Mouse (Mus musculus): ENCODE results near the gene Rhobtb1. TPM values are rescaled to one million over a fixed set of nuclear protein-coding genes. Genes with fewer than 3 reads are reported as not detected.

The Rhobtb1 gene
- polyA plus RNA-seq, 1 experiment from 2014 or later: 17.5 TPM

DNA sequence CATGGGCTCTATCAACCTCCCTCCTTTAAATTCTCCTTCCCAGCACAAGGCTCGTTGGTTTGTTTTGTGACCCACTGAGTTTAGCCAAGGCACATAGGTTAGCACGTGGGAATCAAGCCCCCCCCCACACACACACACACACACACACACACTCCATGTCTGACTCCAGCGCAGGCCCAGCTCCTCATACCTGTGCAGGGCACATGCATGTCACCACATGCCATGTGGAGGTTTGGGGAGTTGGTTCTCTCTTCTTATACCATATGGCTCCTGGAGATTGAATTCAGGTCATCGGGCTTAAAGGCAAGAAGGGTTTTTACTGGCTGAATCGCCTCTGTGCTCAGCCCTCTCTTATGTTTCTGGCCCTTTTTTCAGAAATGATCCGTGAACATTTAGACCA lies 100.0 kb downstream of the Rhobtb1 start:
- no peak overlapping the region for H3K4me2 ChIP-seq (ENCODE audit: low read depth, low read length)
- H3K9ac ChIP-seq (replicated peaks; ENCODE audit: low read length): no peak overlapping the region

DNA sequence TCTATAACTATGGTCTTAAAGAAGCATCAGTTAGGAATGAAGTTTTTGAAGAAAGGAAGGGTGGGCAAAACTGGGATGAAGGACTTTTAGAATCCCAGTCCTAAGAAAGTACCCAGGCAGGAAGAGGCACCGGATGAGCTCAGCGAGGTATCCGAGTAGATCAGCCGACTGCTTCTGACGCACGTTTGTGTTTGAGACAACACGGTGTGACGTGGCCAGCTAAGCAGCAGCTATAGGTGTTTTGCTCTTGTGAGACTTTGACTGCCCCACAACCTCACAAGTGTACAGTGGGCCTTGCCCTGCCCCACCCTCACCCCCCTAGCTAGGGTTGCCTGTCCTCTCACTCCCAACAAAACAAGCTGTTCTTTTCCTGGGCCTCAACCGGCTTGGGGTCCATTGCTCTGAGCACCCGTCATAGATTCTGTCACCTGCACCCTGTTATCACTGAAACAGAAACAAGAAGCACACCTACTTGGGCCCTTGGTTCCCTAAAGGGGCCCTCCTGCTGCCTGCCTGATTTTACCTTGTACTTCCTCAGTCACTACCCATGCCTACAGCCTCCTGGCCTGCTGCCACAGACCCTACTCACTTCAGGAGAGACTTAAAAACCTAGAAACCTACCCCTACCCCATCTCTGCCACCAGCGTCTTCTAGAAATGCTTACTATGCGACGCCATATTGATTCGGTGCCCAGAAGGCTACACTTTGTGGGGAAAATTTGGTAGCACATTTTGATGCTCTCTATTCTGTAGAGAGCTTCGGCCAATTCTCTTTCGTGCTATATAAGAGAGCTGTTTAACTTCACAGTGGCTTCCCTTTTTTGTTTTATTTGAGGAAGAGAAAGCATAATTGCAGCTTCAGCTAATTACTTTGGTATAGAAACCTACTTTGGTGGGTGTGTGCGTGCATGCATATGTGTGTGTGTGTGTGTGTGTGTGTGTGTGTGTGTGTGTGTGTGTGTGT lies 101.2 kb downstream of the Rhobtb1 start:
- no peak overlapping the region for H3K4me2 ChIP-seq (ENCODE audit: low read depth, low read length)
- H3K4me1 ChIP-seq (ENCODE audit: control insufficient read depth, insufficient read depth, low read length): no peaks in the 10 kb centered on the region; the same call in 1 of the 2 replicates
- no peaks in the 10 kb centered on the region for H3K36me3 ChIP-seq (replicated peaks; ENCODE audit: control insufficient read depth, insufficient read depth, low read depth, low read length)
- ATAC-seq (replicated peaks; ENCODE audit: insufficient number of reproducible peaks, low FRiP score, low TSS enrichment, low read depth) (no peak), DNase-seq (ENCODE audit: low spot score) (no peak)
- H3K4me3 ChIP-seq (ENCODE audit: low read depth, low read length): no peak overlapping the region
- 87% methylated on average over 17 of the region's 17 CpGs for WGBS
- H3K27ac ChIP-seq (replicated peaks; ENCODE audit: low read depth, low read length): no peak overlapping the region
- no peaks in the 10 kb centered on the region for H3K9me3 ChIP-seq (replicated peaks; ENCODE audit: control insufficient read depth, low read length)
- H3K27me3 ChIP-seq (ENCODE audit: control insufficient read depth, insufficient read depth, low read length): no peaks in the 10 kb centered on the region
- H3K9ac ChIP-seq (replicated peaks; ENCODE audit: low read length): no peak overlapping the region

More for the DNA sequence above, 100.0 kb downstream of the Rhobtb1 start:
- ATAC-seq (replicated peaks; ENCODE audit: insufficient number of reproducible peaks, low FRiP score, low TSS enrichment, low read depth) (no peak), DNase-seq (ENCODE audit: low spot score) (no peak)
- H3K36me3 ChIP-seq (replicated peaks; ENCODE audit: control insufficient read depth, insufficient read depth, low read depth, low read length): no peaks in the 10 kb centered on the region
- no peaks in the 10 kb centered on the region for H3K9me3 ChIP-seq (replicated peaks; ENCODE audit: control insufficient read depth, low read length)
- H3K27ac ChIP-seq (replicated peaks; ENCODE audit: low read depth, low read length): no peak overlapping the region
- H3K27me3 ChIP-seq (ENCODE audit: control insufficient read depth, insufficient read depth, low read length): no peaks in the 10 kb centered on the region
- H3K4me3 ChIP-seq (ENCODE audit: low read depth, low read length): no peak overlapping the region
- no peaks in the 10 kb centered on the region; the same call in 1 of the 2 replicates for H3K4me1 ChIP-seq (ENCODE audit: control insufficient read depth, insufficient read depth, low read length)
- 92% methylated on average over 6 of the region's 6 CpGs for WGBS

DNA sequence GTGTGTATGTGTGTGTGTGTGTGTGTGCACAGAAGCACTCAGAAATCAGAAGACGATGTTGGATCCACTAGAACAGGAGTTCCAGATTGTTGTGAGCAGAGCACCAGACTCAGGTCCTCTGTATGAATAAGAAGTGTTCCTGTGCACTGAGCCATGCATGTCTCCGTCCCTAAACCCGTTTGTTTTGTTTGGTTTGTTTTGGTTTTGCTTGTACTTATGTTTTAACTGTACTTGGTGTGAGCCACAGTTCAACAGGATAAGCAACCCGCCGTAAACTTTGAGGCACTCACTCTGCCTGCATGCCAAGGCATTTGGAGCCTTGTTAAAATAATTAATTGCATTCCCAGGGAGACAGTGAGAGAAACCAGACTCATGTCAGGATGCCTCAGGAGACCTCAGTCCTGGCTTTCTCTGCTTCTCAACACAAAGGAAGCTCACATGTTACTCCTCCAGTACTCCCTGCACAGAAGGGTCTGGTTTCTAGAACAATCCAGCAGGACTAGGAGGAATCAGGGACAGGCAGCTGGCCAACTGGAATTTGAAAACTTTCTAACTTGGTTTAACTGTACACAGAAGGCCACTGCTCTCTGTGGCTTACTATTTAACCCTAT lies 101.9 kb downstream of the Rhobtb1 start:
- H3K36me3 ChIP-seq (replicated peaks; ENCODE audit: control insufficient read depth, insufficient read depth, low read depth, low read length): no peaks in the 10 kb centered on the region
- H3K4me1 ChIP-seq (ENCODE audit: control insufficient read depth, insufficient read depth, low read length): no peaks in the 10 kb centered on the region; the same call in 1 of the 2 replicates
- WGBS: 47% methylated on average over 5 of the region's 5 CpGs
- H3K4me3 ChIP-seq (ENCODE audit: low read depth, low read length): no peak overlapping the region
- peak; percentile 57 for DNase-seq (ENCODE audit: low spot score)
- no peak overlapping the region for H3K27ac ChIP-seq (replicated peaks; ENCODE audit: low read depth, low read length)
- no peak overlapping the region for H3K4me2 ChIP-seq (ENCODE audit: low read depth, low read length)
- H3K27me3 ChIP-seq (ENCODE audit: control insufficient read depth, insufficient read depth, low read length): no peaks in the 10 kb centered on the region
- no peaks in the 10 kb centered on the region for H3K9me3 ChIP-seq (replicated peaks; ENCODE audit: control insufficient read depth, low read length)
- 0 out of 2 replicates have a peak, but pooled peaks have one; percentile 50 for ATAC-seq (replicated peaks; ENCODE audit: insufficient number of reproducible peaks, low FRiP score, low TSS enrichment, low read depth)
- H3K9ac ChIP-seq (replicated peaks; ENCODE audit: low read length): no peak overlapping the region

DNA sequence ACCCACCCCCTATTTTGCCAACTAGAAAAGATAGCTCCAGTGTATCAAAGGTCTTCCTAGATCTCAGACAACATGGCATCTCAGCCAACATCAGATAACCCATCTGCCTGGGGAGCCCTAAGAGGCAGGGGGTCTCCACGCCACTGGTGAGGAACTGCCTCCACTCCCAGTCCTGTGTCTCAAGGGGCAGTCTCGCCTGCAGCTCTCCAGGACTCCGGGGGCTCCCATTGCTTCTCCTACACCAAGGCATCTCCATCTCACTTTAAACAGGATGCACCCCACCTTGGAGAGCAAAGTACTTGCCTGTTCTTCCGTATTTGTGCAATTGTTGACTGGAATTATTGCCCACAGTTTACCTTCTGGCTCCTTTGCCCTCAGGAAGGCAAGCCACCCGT lies 102.4 kb downstream of the Rhobtb1 start:
- Histone ChIP-seq H3K4me3 (ENCODE audit: low read depth, low read length) (no peak overlapping the region), H3K27me3 (ENCODE audit: control insufficient read depth, insufficient read depth, low read length) (no peaks in the 10 kb centered on the region), H3K4me2 (ENCODE audit: low read depth, low read length) (no peak overlapping the region), H3K27ac (replicated peaks; ENCODE audit: low read depth, low read length) (no peak overlapping the region), H3K9ac (replicated peaks; ENCODE audit: low read length) (no peak overlapping the region), H3K4me1 (ENCODE audit: control insufficient read depth, insufficient read depth, low read length) (no peaks in the 10 kb centered on the region; the same call in 1 of the 2 replicates), H3K9me3 (replicated peaks; ENCODE audit: control insufficient read depth, low read length) (no peaks in the 10 kb centered on the region), H3K36me3 (replicated peaks; ENCODE audit: control insufficient read depth, insufficient read depth, low read depth, low read length) (no peaks in the 10 kb centered on the region)
- no peak for DNase-seq (ENCODE audit: low spot score)
- ATAC-seq (replicated peaks; ENCODE audit: insufficient number of reproducible peaks, low FRiP score, low TSS enrichment, low read depth): no peak
- 81% methylated on average over 5 of the region's 5 CpGs for WGBS

DNA sequence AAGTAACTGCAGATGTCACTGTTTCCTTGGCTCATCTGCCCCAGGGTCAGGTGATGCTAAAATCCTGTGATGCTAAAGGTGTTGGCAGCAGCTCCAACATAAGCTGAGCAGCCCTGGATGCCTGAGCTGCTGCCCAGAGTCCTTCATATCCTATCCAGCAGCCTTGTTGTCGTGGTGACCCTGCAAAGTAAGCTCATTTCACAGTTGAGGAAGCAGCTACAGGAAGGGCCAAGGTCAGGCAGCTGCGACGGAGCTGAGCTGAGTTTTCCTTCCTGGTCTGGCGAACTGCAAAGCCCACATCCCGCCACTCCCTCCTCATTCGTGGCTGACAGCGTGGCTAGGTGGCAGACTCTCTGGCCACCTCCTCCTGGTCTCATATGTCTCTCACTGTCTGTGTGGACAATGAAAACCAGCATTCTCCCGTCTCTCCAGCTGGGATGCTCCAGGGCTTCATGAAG lies 103.2 kb downstream of the Rhobtb1 start:
- H3K9ac ChIP-seq (replicated peaks; ENCODE audit: low read length): no peak overlapping the region
- H3K27me3 ChIP-seq (ENCODE audit: control insufficient read depth, insufficient read depth, low read length): no peaks in the 10 kb centered on the region
- H3K9me3 ChIP-seq (replicated peaks; ENCODE audit: control insufficient read depth, low read length): no peaks in the 10 kb centered on the region
- WGBS: 11% methylated on average over 8 of the region's 8 CpGs
- no peak for ATAC-seq (replicated peaks; ENCODE audit: insufficient number of reproducible peaks, low FRiP score, low TSS enrichment, low read depth)
- H3K27ac ChIP-seq (replicated peaks; ENCODE audit: low read depth, low read length): peak overlapping the region; percentile 35; the same call in 1 of the 2 replicates
- no peaks in the 10 kb centered on the region for H3K36me3 ChIP-seq (replicated peaks; ENCODE audit: control insufficient read depth, insufficient read depth, low read depth, low read length)
- no peaks in the 10 kb centered on the region; the same call in 1 of the 2 replicates for H3K4me1 ChIP-seq (ENCODE audit: control insufficient read depth, insufficient read depth, low read length)
- no peak overlapping the region for H3K4me2 ChIP-seq (ENCODE audit: low read depth, low read length)
- H3K4me3 ChIP-seq (ENCODE audit: low read depth, low read length): no peak overlapping the region
- peak; percentile 36 for DNase-seq (ENCODE audit: low spot score)

DNA sequence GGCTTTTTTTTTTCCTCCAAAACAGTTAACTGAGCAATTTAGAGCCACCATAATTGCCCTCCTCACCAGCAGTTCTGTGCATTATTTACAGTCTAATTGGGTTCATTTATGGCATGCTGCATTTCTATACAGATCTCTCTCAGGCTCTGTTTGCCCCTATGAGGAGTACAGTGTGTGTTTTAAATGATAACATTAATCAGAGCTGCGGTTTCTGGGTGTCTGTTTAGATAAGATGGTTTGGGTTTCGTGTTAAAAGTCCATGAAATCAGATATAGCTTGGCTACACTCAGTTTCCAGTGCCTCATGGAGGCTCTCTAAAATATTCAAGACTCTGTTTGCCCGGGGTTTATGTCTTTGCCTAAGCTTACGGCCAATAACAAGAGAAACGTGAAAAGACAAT lies 104.4 kb downstream of the Rhobtb1 start:
- Histone ChIP-seq H3K4me1 (ENCODE audit: control insufficient read depth, insufficient read depth, low read length) (no peaks in the 10 kb centered on the region; the same call in 1 of the 2 replicates), H3K27ac (replicated peaks; ENCODE audit: low read depth, low read length) (no peak overlapping the region), H3K36me3 (replicated peaks; ENCODE audit: control insufficient read depth, insufficient read depth, low read depth, low read length) (no peaks in the 10 kb centered on the region), H3K4me3 (ENCODE audit: low read depth, low read length) (no peak overlapping the region), H3K9me3 (replicated peaks; ENCODE audit: control insufficient read depth, low read length) (no peaks in the 10 kb centered on the region), H3K9ac (replicated peaks; ENCODE audit: low read length) (no peak overlapping the region), H3K4me2 (ENCODE audit: low read depth, low read length) (no peak overlapping the region), H3K27me3 (ENCODE audit: control insufficient read depth, insufficient read depth, low read length) (no peaks in the 10 kb centered on the region)
- WGBS: 69% methylated on average over 5 of the region's 5 CpGs
- DNase-seq (ENCODE audit: low spot score) (no peak), ATAC-seq (replicated peaks; ENCODE audit: insufficient number of reproducible peaks, low FRiP score, low TSS enrichment, low read depth) (no peak)

DNA sequence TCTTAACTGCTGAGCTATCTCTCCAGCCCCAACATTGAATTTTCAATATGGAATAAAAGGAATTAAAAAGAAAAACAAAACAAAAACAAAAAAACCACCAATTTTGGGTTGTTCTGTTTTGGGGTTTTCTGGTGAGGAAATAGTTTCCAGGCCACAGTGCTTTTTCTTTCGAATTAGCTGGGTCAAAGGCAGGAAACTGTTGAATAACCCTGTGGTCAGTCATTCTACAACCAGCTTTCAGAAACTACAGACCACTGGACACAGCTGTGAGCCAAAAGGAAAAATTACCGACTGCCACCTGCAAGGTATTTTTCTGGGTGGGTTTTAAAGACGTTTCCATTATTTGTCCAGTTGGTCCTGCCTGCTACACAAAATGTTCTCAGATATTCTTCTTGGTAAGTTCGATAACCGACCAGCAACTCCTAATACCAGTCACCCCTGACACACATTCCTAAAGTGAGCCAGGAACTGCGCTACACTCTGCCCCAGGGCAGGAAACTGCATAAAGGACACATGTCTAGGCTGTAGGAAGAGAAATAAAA lies 106.4 kb downstream of the Rhobtb1 start:
- H3K9ac ChIP-seq (replicated peaks; ENCODE audit: low read length): no peak overlapping the region
- H3K4me2 ChIP-seq (ENCODE audit: low read depth, low read length): no peak overlapping the region
- ATAC-seq (replicated peaks; ENCODE audit: insufficient number of reproducible peaks, low FRiP score, low TSS enrichment, low read depth) (no peak), DNase-seq (ENCODE audit: low spot score) (no peak)
- H3K4me1 ChIP-seq (ENCODE audit: control insufficient read depth, insufficient read depth, low read length): no peaks in the 10 kb centered on the region; the same call in 1 of the 2 replicates
- H3K27me3 ChIP-seq (ENCODE audit: control insufficient read depth, insufficient read depth, low read length): no peaks in the 10 kb centered on the region
- 66% methylated on average over 6 of the region's 6 CpGs for WGBS
- no peak overlapping the region for H3K27ac ChIP-seq (replicated peaks; ENCODE audit: low read depth, low read length)
- no peak overlapping the region for H3K4me3 ChIP-seq (ENCODE audit: low read depth, low read length)
- no peaks in the 10 kb centered on the region for H3K36me3 ChIP-seq (replicated peaks; ENCODE audit: control insufficient read depth, insufficient read depth, low read depth, low read length)
- H3K9me3 ChIP-seq (replicated peaks; ENCODE audit: control insufficient read depth, low read length): no peaks in the 10 kb centered on the region
